Mouse (Mus musculus): Measurements from ENCODE around the gene St8sia2.

DNA sequence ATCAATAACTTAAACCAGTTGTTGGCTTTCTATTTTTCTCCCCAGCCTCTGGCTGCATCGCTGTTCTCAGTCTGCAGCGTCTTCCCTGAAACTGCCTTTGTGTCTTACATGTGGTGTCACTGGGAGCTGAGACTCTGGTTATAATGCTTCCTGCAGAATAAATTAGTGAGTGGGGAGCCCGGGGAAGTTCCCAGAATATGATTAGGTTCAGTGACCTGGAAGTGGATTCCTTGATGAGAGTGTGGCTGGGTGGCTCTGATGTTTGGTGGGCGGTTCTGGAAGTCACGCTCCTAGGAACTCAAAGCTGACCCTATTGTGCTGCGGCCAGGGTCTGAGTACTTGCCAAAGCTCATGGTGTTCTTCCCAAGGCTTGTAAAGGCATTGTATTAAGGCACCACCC lies 119.0 kb downstream of the St8sia2 start:
- no peak for TF ChIP-seq CTCF (IDR thresholded peaks at IDR 0.05; ENCODE audit: control insufficient read depth, insufficient read depth, insufficient replicate concordance, low read depth, low read length)
- TF ChIP-seq POLR2A (IDR thresholded peaks at IDR 0.05; ENCODE audit: control insufficient read depth, low read depth, low read length): no peak

All from testis, adult 2 months (tissue).